Mouse (Mus musculus) kidney, adult 2 months (tissue): Measurements from ENCODE around the gene Reep1. TPM values are rescaled to one million over a fixed set of nuclear protein-coding genes. Genes with fewer than 3 reads are reported as not detected.

Experiments
- DNase-seq: peaks from one replicate; pipeline ENCODE4 v3.0.0; 2021
- H3K27ac ChIP-seq: fragments of 200-500 bp; 2 replicates; pipeline ENCODE4 v1.5.1; 2012; ENCODE audit warnings: low read depth, low read length, control low read depth, inconsistent platforms; ENCODE audit not compliant: insufficient read depth
- H3K27me3 ChIP-seq: fragments of 200-500 bp; replicated peaks from 2 replicates; pipeline ENCODE4 v1.6.1; 2012; ENCODE audit warnings: mild to moderate bottlenecking, moderate library complexity, low read length, inconsistent platforms; ENCODE audit not compliant: control insufficient read depth, insufficient read depth
- H3K36me3 ChIP-seq: fragments of 200-500 bp; 2 replicates; pipeline ENCODE4 v1.6.1; 2012; ENCODE audit warnings: mild to moderate bottlenecking, moderate library complexity, low read length, inconsistent platforms; ENCODE audit not compliant: control insufficient read depth, insufficient read depth
- H3K4me1 ChIP-seq: fragments of 200-500 bp; 2 replicates; pipeline ENCODE4 v1.6.1; 2011; ENCODE audit warnings: low read length; ENCODE audit not compliant: control insufficient read depth, insufficient read depth
- H3K4me3 ChIP-seq: fragments of 200-500 bp; 2 replicates; pipeline ENCODE4 v1.5.1; 2011; ENCODE audit warnings: mild to moderate bottlenecking, low read depth, low read length, control low read depth; ENCODE audit not compliant: insufficient read depth
- CTCF ChIP-seq: fragments of 200-500 bp; conservative IDR thresholded peaks from 2 replicates; pipeline ENCODE4 v1.5.1; 2011; ENCODE audit warnings: low read depth, mild to moderate bottlenecking, control low read depth, low read length, moderate library complexity, mixed read lengths; ENCODE audit not compliant: insufficient read depth, insufficient read length
- POLR2A ChIP-seq: fragments of 200-500 bp; IDR thresholded peaks from one replicate; pipeline ENCODE4 v1.6.1; 2011; ENCODE audit warnings: low read depth, low read length, control low read depth
- WGBS: fragments of 180-500 bp; shearing (Covaris S2); methylation state at CpG from one replicate; pipeline ENCODE4 v1.1.7; 2018; 5-methylcytosine and 5-hydroxymethylcytosine counted together
- polyA plus RNA-seq: library from polyadenylated mRNA; depleted of rRNA; stranded (reverse); fragments of >200 nt; gene quantifications from 2 replicates; pipeline ENCODE4 v1.2.3, GENCODE M21; 2012

Reep1 gene
- polyA plus RNA-seq, 1 experiment = 1.5 TPM

DNA sequence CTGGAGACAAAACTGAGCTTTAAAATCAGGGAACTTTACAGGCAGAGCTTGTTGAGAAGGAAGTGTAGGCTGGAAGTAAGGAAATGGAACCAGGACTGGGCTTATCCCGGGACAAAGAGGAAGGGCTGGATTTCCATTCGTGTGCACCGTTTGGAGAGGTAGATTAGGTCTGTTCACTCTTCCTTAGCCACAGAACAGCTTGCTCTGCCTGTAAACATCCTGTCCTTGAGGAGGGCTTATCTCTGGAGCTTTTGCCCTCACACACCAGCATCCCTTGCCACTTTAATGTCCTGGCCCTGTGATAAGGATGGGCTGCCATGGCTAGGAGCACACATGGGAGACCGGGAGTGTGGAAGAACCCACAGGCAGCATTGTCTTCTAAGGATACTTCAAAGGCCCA is 60.4 kb downstream of the Reep1 start:
- Histone ChIP-seq H3K4me3 (no peak overlapping the region), H3K27ac (no peak overlapping the region), H3K4me1 (no peaks in the 10 kb centered on the region), H3K36me3 (no peaks in the 10 kb centered on the region), H3K27me3 (no peaks in the 10 kb centered on the region)
- 68% methylated on average over 4 of the region's 4 CpGs for WGBS
- no peak for DNase-seq
- no peak for TF ChIP-seq CTCF
- no peak for TF ChIP-seq POLR2A

DNA sequence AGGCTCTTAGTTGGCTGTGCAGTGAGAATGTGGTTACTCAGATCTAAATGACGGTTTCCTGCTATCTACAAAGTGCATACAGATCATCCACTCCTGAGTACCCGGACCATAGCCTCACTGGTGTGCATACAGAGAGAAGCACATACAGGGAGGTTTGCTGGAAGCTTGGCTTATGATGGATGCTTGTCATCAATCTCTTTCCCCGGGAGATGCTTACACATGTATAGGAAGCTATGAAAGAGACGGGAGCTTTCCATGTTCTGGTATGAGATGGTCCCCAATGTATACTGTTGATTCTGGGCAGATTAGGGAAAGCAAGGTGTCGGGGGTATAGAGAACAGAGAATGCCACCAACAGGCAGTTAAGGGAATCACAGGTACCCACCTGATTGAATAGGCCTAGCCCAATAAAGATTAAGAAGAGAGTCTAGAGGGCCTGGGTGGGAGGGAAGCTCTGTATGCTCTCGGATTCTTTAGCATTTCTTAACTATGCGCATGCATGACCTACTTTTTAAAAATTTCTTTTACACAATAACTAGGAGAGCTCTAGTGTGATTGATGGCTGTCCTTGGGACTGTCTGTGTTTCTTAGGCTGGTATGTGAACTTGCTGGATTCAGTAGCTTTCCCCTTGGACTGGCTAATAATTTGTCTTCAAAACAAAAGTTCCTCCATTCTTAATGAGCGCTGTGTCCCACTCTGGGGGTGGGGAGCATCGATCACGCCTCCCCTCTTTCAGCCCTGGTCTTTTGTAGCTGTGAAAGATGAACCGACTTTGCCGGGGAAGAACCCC is 62.7 kb downstream of the Reep1 start:
- Histone ChIP-seq H3K4me1 (no peaks in the 10 kb centered on the region), H3K36me3 (no peaks in the 10 kb centered on the region), H3K27ac (no peak overlapping the region), H3K4me3 (no peak overlapping the region), H3K27me3 (no peaks in the 10 kb centered on the region)
- DNase-seq = no peak
- 72% methylated on average over 12 of the region's 12 CpGs for WGBS
- TF ChIP-seq CTCF = no peak
- TF ChIP-seq POLR2A = no peak

- TF ChIP-seq POLR2A = no peak
- TF ChIP-seq CTCF = no peak
- H3K4me1 ChIP-seq = no peaks in the 10 kb centered on the region
- no peak for DNase-seq
- H3K36me3 ChIP-seq = no peaks in the 10 kb centered on the region
- H3K27me3 ChIP-seq = no peaks in the 10 kb centered on the region
- H3K27ac ChIP-seq = no peak overlapping the region
- 96% methylated on average over 4 of the region's 4 CpGs for WGBS
- no peak overlapping the region for H3K4me3 ChIP-seq
Measured at GRCm38 (mm10) chr6:71770856-71771255, 63.5 kb downstream of the Reep1 start.

GRCm38 (mm10) chr6:71771282-71771681 is 63.9 kb downstream of the Reep1 start:
- no peak for DNase-seq
- Histone ChIP-seq H3K27me3 (no peaks in the 10 kb centered on the region), H3K4me1 (no peaks in the 10 kb centered on the region), H3K36me3 (no peaks in the 10 kb centered on the region), H3K4me3 (no peak overlapping the region), H3K27ac (no peak overlapping the region)
- WGBS = 93% methylated on average over 4 of the region's 4 CpGs
- TF ChIP-seq POLR2A = no peak
- no peak for TF ChIP-seq CTCF

GRCm38 (mm10) chr6:71772156-71772555 is 64.8 kb downstream of the Reep1 start:
- Histone ChIP-seq H3K27me3 (no peaks in the 10 kb centered on the region), H3K27ac (no peak overlapping the region), H3K36me3 (no peaks in the 10 kb centered on the region), H3K4me1 (no peaks in the 10 kb centered on the region), H3K4me3 (no peak overlapping the region)
- DNase-seq = no peak
- WGBS = 83% methylated on average over 6 of the region's 6 CpGs
- TF ChIP-seq POLR2A = no peak

DNA sequence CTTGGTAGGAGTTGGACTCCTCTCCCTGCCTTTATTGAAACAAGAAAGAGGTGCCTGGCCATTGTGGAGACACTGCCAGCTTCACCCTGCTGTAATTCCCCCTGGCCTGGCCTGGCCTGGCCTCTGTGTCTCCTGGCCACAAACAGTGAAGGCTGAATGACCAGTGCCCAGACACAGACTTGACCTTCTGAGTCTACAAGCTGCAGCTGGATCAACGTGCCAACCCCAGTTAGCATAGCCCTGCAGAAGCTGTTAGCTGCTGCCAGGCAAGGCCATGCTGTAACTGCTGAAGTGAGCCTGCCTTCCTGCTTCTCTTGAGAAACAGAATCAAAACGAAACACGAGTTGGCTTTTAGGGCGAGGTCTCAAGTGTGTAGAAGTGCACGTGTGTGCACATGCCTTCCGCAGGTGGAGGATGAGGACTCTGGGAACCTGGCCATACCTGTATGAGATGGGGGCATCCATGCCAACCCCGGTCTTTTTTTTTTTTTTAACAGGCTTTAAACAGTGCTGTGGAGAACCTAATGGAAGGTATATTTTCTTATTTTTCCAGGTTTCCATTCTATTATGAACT is 65.4 kb downstream of the Reep1 start:
- 77% methylated on average over 7 of the region's 7 CpGs for WGBS
- Histone ChIP-seq H3K4me1 (no peaks in the 10 kb centered on the region), H3K27ac (no peak overlapping the region), H3K27me3 (no peaks in the 10 kb centered on the region), H3K36me3 (no peaks in the 10 kb centered on the region), H3K4me3 (no peak overlapping the region)
- no peak for DNase-seq
- TF ChIP-seq CTCF (no peak), POLR2A (no peak)

DNA sequence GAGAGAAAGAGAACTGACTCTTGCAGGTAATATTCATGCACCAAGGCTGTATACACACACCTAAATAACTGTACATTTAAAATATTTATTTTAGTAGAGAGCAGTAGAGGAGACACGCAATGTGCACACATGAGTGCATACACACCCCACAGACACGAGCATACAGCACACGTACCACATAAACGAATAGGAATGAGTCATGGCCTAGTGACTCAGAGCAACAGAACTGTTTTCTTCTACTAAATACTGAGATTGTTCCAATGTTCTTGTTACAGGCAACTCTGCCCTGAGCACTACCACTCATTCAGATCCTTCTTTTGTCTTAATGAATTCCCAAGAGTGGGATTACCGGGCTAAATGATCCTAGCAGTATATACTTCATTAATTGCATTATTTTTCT is 70.7 kb downstream of the Reep1 start:
- 72% methylated on average over 5 of the region's 5 CpGs for WGBS
- DNase-seq = no peak
- no peak overlapping the region for H3K4me3 ChIP-seq
- H3K27me3 ChIP-seq = no peaks in the 10 kb centered on the region
- H3K4me1 ChIP-seq = no peaks in the 10 kb centered on the region
- no peak for TF ChIP-seq CTCF
- TF ChIP-seq POLR2A = no peak
- H3K36me3 ChIP-seq = no peaks in the 10 kb centered on the region
- H3K27ac ChIP-seq = no peak overlapping the region
